Mouse (Mus musculus) myocyte (in vitro differentiated cells): ENCODE measurements around the gene Gm20696.

Experiments
- CEBPB ChIP-seq: IDR thresholded peaks from 2 replicates; pipeline ENCODE4 v1.6.1; 2011; ENCODE audit warnings: mild to moderate bottlenecking, moderate library complexity; ENCODE audit not compliant: poor library complexity, insufficient read depth, severe bottlenecking
- MAX ChIP-seq: IDR thresholded peaks from one replicate; pipeline ENCODE4 v1.6.1; 2011; ENCODE audit warnings: low read depth, mild to moderate bottlenecking, control low read depth
- POLR2A ChIP-seq: IDR thresholded peaks from one replicate; pipeline ENCODE4 v1.6.1; 2011; ENCODE audit warnings: low read depth, mild to moderate bottlenecking, control low read depth, moderate library complexity; ENCODE audit not compliant: insufficient read length
- SRF ChIP-seq: IDR thresholded peaks from one replicate; pipeline ENCODE4 v1.6.1; 2011; ENCODE audit warnings: low read depth; ENCODE audit not compliant: control insufficient read depth, insufficient read length
- USF1 ChIP-seq: IDR thresholded peaks from one replicate; pipeline ENCODE4 v1.6.1; 2011; ENCODE audit warnings: low read depth, mild to moderate bottlenecking, control low read depth, moderate library complexity

GRCm38 (mm10) chr6:99253331-99253730 is 413.3 kb downstream of the Gm20696 start:
- TF ChIP-seq MAX (no peak), CEBPB (no peak), SRF (no peak), POLR2A (no peak), USF1 (no peak)
